Mouse (Mus musculus): ENCODE measurements around the gene Sis. TPM values are rescaled to one million over a fixed set of nuclear protein-coding genes. Genes with fewer than 3 reads are reported as not detected.

Sis gene
- polyA plus RNA-seq (2017; shearing (Covaris generic)) = not detected

GRCm38 (mm10) chr3:72967675-72968074, at the start of gene Sis:
Sis (minus strand) TSS chr3:72967863.

Other genes starting within 250 kb of the Sis start
- gene Slitrk3, start 89.9 kb upstream of the Sis start, polyA plus RNA-seq (2017; shearing (Covaris generic)) = not detected